Mouse (Mus musculus) urinary bladder, postnatal 10 days (tissue): ENCODE results near the gene Cnnm3.

Source experiments
- DNase-seq: peaks from one replicate; pipeline ENCODE4 v3.0.0; 2022; ENCODE audit warnings: low spot score

Gene Cnnm3

DNA sequence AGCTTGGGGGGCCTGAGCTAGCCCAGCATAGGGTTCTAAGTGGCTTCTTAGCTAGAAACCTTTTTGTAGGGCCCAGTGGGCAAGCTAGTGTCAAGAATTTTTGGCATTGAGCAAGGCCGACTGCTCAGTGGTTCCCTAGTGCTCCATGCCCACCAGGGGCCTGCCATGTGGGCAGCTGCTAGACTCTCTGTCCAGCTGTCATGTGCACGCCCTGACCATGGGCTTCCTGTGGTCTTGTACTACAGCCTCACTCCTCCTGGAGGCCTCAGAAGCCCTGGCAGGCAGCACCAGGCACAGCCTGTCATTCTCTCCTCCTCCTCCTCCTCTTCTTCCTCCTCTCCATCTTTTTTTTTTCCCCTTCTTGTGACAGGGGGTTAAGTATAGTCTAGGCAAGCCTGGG lies 14.4 kb upstream of the Cnnm3 start:
- no peak for DNase-seq

- no peak for DNase-seq
Measured at GRCm38 (mm10) chr1:36501261-36501660, 10.4 kb upstream of the Cnnm3 start.

GRCm38 (mm10) chr1:36508238-36508637 lies 3.4 kb upstream of the Cnnm3 start:
- no peak for DNase-seq

- no peak for DNase-seq
Measured at GRCm38 (mm10) chr1:36512089-36512965, 660 bp downstream of the Cnnm3 start.

DNA sequence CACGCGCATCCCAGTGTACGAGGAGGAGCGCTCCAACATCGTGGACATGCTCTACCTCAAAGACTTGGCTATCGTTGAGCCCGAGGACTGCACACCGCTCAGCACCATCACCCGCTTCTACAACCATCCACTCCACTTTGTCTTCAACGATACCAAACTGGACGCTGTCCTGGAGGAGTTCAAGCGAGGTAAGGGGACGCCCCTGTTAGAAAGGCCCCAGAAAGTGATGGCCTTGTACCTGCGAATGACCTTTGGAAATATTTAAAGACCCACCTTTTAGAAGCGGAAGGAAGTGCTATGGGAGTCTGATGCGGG lies 1.3 kb downstream of the Cnnm3 start:
- no peak for DNase-seq

DNA sequence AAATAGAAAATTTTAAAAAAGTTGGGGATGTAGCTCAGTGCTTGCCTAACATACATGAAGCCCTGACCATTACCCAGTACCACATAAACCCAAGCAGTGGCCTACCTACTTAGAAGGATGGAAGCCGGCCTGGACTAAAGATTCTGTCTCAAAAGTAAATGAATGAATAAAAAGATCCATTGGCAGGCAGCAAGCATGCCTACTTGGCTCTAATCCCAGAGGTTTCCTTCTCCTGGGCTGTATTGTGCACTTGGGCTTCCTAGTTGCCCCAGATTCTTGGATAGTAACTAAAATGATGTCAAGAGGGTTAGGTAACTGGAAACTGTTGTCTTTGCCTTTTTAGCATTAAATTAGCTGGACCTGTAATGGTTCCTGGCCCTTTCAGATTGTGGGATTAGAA lies 1.6 kb downstream of the Cnnm3 start:
- no peak for DNase-seq

GRCm38 (mm10) chr1:36513718-36514117 lies 2.1 kb downstream of the Cnnm3 start:
- DNase-seq, result no peak

DNA sequence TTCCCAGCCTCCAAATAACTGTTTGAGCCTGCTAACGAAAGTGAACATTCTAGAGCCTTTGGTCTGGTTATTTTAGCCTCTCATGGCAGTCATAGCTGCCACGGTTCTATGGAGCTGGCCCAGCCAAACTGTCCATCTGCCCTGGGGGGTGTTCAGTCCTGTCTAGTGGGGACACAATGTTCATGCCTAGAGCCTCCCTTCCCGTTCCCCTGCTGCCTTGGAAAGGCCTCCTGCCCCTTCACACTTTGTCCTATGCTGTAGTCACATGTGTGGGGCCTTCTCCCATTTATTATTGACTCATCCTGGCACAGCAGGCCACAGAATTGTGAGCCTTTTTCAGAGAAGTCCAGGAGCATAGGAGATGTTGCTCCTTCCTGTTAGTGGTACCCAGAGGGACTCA lies 6.6 kb downstream of the Cnnm3 start:
- DNase-seq, result no peak

DNA sequence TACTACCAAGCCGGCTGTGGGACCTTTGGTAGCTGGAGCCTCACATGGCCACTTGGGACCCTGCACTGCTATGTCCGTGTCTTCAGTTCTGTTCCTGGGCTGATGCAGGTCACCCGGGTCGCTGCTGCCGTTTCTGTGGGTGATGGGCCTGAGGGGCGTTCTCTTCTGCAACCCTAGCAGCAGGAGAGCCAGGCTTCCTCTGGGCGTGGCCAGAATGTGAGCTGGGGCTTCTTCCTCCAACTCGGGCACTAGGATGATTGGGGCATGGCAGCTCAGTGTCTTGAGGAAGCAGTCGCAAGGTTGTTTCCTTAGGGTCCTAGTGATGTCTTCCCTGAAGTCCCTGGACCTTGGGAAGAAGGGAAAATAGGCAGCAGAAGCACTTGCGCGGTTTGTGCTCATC lies 8.0 kb downstream of the Cnnm3 start:
- DNase-seq, result no peak

- no peak for DNase-seq
Measured at GRCm38 (mm10) chr1:36522210-36522609, 10.5 kb downstream of the Cnnm3 start.

DNA sequence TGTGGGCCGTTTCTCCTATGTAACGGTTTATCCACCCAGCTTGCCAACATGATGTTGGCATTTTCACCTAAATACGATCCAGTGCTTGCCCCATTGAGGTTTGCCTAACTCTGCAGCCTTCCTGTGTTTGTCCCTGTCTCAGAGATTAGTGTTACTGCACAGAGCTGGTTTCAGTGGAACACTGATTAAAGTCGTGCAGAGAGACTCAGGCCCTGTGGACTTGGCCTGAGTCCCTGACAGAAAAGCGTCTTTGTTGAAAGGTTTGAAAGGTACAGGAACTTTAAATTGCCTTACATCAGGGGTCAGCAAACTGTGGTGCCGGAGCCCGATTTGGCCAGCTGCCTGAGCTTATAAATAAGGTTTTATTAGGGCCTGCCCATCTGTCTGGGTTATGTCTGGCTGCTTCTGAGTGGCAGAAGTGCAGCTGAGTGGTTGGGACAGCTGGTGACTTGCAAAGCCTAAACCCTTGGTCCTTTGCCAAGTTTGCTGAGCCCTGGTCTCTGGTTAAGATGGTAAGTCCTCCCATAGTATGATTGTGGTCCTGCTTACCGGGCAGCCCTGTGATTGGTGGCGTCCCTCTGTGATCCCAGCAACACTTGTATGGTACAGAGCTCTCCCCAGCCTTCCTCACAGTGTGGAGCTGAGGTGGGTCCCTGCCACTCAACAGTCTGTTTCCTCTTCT lies 11.8 kb downstream of the Cnnm3 start:
- no peak for DNase-seq

DNA sequence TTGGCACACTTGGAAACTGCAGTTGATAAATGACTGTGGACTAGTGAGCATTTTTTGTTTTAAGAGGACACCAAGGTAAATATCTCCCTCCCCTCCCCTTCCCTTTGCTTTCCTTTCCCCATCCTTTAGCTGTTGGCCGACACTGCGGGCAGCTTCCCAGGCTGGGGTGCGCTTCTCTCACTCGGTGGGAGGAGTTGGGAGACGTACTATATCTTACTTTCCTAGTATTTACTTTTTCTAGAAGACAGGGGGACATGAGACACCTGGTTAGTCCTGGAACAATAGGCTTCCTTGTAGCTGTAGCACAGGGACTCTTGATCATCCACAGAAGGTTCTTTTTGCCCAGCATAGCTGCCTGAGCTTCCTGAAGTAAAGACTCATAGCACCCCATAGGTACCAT lies 12.4 kb downstream of the Cnnm3 start:
- DNase-seq, result no peak

- no peak for DNase-seq
Measured at GRCm38 (mm10) chr1:36525774-36526173, 14.1 kb downstream of the Cnnm3 start.

GRCm38 (mm10) chr1:36526903-36527302 lies 15.2 kb downstream of the Cnnm3 start:
- DNase-seq, result no peak

DNA sequence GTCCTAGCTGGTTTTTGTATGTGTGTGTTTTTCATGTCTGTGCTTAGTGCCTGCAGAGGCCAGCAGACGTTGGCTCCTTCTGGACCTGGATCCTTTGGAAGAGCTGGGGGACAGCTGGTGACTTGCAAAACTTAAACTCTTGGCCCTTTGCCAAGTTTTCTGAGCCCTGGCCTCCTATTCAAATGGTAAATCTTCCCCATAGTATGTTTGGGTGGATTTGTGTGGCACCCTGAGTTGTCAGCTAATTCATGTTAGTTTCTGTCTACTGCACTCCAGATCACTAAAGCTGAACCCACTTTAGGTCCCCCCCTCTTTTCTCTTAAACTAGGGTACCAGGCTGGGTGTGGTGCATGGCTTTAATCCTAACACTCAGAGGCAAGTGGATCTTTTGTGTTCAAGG lies 16.7 kb downstream of the Cnnm3 start:
- DNase-seq, result no peak

DNA sequence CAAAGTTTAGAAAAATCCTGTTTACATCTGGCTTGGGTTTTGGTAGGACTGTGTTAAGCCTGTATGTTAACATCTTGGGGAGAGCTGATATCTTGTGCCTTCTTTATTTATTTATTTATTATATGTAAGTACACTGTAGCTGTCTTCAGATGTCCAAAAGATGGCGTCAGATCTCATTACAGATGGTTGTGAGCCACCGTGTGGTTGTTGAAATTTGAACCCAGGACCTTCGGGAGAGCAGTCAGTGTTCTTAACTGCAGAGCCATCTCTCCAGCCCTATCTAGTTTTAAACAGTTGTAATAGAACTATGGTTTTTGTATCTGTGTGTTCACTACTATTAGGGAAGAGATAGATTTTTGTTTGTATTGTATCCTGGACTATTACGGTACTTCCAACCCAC lies 17.6 kb downstream of the Cnnm3 start:
- DNase-seq, result no peak

- DNase-seq, result no peak
Measured at GRCm38 (mm10) chr1:36529875-36530274, 18.2 kb downstream of the Cnnm3 start.

DNA sequence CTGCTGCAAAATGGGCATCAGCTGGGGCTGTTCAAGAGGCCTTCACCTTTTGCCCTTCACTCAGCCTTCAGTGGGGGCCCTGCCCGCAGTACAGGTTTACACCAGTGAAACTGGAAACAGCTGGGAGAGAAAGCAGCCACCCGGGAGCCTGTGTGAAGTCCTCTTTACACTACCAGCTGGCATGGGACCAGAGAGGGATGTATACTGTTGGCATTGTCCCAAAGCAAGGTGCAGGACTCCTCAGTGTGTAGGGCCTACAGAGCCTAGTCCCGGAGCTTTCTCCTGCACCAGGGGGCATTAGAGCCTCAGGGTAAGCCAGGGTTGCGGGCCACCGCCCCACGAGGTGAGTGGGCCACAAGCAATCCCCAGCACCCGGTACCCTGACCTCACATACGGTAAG lies 18.8 kb downstream of the Cnnm3 start:
- no peak for DNase-seq

DNA sequence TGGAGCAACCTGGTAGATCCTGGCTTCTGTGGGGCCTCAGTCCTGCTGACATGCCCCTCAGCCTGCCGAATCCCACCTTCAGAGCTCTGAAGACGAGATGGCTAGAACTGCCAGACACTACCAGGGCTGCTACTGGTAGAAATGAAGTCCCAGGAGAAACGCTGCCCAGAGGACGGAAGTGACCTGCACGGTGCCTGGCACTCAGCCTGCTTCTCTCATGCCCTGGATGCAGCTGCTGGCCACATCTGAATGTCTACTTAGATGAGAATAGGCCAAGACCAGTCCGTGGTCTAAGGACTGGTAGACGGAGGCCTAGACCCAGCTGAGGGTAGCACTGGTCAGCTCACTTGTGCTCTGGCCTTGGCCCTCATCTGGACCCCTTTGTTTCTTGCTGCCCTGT lies 19.3 kb downstream of the Cnnm3 start:
- no peak for DNase-seq

GRCm38 (mm10) chr1:36531461-36531860 lies 19.8 kb downstream of the Cnnm3 start:
- DNase-seq, result no peak

GRCm38 (mm10) chr1:36533546-36533945 lies 21.9 kb downstream of the Cnnm3 start:
- no peak for DNase-seq

DNA sequence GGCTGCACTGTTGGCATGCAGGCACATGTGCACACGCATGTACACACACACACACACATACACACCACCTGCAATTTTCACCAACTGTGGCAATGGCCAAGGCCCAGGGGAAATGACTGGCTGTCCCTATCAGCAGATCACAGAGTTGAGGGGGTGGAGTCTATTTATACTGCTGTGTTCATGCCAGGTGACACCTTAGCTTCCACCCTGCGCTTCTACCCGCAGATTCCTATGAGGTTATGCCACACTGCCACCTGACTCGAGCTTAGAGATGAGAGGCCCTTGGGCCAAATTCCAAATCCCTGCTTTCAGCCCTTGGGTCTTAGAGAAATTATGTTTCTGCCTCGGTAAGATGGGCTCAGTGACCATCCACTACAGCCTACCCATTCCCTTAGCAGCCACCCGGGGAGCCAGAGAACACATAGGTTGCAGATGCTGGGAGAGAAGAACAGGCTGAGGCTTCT lies 23.0 kb downstream of the Cnnm3 start:
- DNase-seq, result no peak

GRCm38 (mm10) chr1:36535477-36536396 lies 24.1 kb downstream of the Cnnm3 start:
- no peak for DNase-seq
